Mouse (Mus musculus): Measurements from ENCODE around the gene Col9a1. TPM values are rescaled to one million over a fixed set of nuclear protein-coding genes. Genes with fewer than 3 reads are reported as not detected.
A peak's percentile ranks its signal among the peaks of the same experiment; 100 is the strongest.

Gene Col9a1
- polyA plus RNA-seq, 1 experiment from 2014 or later = 1.8 TPM

DNA sequence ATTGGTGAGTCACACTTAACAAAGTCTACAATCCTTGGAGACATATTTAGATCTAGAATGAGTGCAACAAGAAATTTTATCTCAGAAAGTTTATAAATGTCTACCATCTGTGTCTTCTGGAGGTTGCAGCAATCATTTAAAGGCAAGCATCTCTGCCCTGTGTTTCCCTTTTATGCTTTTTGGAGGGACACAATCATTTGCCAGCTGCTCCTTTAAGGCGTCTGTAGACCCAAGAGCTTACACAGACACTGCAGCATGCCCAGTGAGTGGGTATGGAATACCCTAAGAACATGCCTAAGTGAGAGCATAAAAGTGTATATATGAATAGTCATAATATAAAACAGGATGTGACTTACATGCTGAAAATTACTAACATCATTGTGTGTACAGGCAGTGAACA, 52.1 kb downstream of the Col9a1 start:
- H3K4me3 ChIP-seq (ENCODE audit: low read length) = no peak overlapping the region
- WGBS = 84% methylated on average over 1 of the region's 1 CpGs
- H3K36me3 ChIP-seq (ENCODE audit: control insufficient read depth, insufficient read depth, low read length) = no peaks in the 10 kb centered on the region
- 0 out of 2 replicates have a peak, but pooled peaks cover 2% of the 10 kb centered on the region for H3K4me1 ChIP-seq (ENCODE audit: control insufficient read depth, insufficient read depth, low read depth, low read length)
- H3K9me3 ChIP-seq (ENCODE audit: control insufficient read depth, low read length) = no peaks in the 10 kb centered on the region
- no peaks in the 10 kb centered on the region for H3K27me3 ChIP-seq (replicated peaks; ENCODE audit: control insufficient read depth, insufficient read depth, low read length)
- H3K9ac ChIP-seq (ENCODE audit: low read depth, low read length) = no peak overlapping the region
- no peak for ATAC-seq
- H3K4me2 ChIP-seq (ENCODE audit: low read length) = no peak overlapping the region
- H3K27ac ChIP-seq (ENCODE audit: low read depth, low read length) = no peak overlapping the region

DNA sequence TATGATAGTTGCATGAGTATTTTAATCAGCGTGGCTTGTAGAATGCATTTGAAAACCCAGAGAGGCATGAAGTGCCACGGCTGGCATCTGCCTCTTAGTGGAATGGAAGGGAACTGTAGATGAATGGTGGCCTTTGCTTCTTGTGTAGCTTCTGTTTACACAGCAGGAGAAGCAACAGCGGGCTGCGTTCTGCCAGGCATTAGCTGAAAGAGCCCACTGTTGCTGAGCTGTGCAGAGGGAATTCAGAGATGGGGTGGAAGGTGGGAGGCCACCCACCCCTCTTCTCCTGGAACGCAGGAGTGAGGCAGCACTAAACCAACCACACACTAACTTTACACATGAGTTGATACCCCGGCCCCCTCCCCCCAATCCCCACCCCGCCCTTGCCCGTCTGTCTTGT, 53.0 kb downstream of the Col9a1 start:
- H3K27ac ChIP-seq (ENCODE audit: low read depth, low read length) = peak overlapping the region; percentile 61

DNA sequence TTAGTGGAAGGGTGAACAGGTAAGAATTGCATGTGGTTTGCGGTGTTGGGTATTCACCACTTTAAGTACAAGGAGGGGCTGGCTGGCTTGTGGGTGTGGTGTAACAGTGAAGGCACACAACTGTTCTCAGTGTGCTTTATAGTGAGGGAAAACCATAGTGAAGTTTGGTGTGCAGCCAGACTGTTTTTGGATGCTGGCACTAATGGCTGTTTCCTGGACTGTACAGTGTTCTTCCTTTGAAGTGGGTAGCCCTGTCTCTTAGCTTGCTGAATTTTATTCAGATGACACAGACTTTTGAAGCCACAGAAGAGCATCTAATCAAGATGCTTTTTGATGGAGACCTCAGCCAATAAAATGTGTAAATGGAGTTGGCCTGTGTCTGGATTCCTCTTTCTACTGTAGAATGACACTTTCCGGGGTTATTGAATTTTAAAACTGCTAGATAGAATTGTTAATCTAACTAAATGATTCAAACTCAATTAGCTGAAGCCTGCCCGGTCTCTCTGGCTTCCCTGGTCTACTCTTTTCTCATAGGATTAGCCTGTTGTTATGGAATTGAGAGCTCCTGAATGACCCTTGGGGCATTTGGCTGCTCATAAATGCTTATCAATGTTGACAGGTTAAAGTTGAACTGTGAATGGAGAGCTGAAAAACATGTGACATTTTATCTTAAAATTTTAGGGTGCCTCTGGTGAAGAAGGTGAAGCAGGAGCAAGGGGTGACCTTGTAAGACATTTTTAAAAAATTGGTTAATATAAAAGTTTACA, 54.3 kb downstream of the Col9a1 start:
- H3K27ac ChIP-seq (ENCODE audit: low read depth, low read length) = no peak overlapping the region
- no peak overlapping the region for H3K9ac ChIP-seq (ENCODE audit: low read depth, low read length)
- 0 out of 2 replicates have a peak, but pooled peaks cover 2% of the 10 kb centered on the region for H3K4me1 ChIP-seq (ENCODE audit: control insufficient read depth, insufficient read depth, low read depth, low read length)
- H3K9me3 ChIP-seq (ENCODE audit: control insufficient read depth, low read length) = no peaks in the 10 kb centered on the region
- peak; percentile 37 for ATAC-seq
- H3K27me3 ChIP-seq (replicated peaks; ENCODE audit: control insufficient read depth, insufficient read depth, low read length) = no peaks in the 10 kb centered on the region
- no peak overlapping the region for H3K4me3 ChIP-seq (ENCODE audit: low read length)
- WGBS = 64% methylated on average over 3 of the region's 3 CpGs
- no peak overlapping the region for H3K4me2 ChIP-seq (ENCODE audit: low read length)
- no peaks in the 10 kb centered on the region for H3K36me3 ChIP-seq (ENCODE audit: control insufficient read depth, insufficient read depth, low read length)

More for the DNA sequence above, 53.0 kb downstream of the Col9a1 start:
- no peak overlapping the region for H3K4me3 ChIP-seq (ENCODE audit: low read length)
- no peak overlapping the region for H3K9ac ChIP-seq (ENCODE audit: low read depth, low read length)
- ATAC-seq = peak; percentile 81
- no peaks in the 10 kb centered on the region for H3K9me3 ChIP-seq (ENCODE audit: control insufficient read depth, low read length)
- no peaks in the 10 kb centered on the region for H3K27me3 ChIP-seq (replicated peaks; ENCODE audit: control insufficient read depth, insufficient read depth, low read length)
- no peak overlapping the region for H3K4me2 ChIP-seq (ENCODE audit: low read length)
- no peaks in the 10 kb centered on the region for H3K36me3 ChIP-seq (ENCODE audit: control insufficient read depth, insufficient read depth, low read length)
- H3K4me1 ChIP-seq (ENCODE audit: control insufficient read depth, insufficient read depth, low read depth, low read length) = 0 out of 2 replicates have a peak, but pooled peaks cover 2% of the 10 kb centered on the region
- 26% methylated on average over 8 of the region's 8 CpGs for WGBS

- no peaks in the 10 kb centered on the region for H3K27me3 ChIP-seq (replicated peaks; ENCODE audit: control insufficient read depth, insufficient read depth, low read length)
- WGBS = 81% methylated on average over 1 of the region's 1 CpGs
Measured at GRCm38 (mm10) chr1:24236330-24236729, 58.9 kb downstream of the Col9a1 start.

GRCm38 (mm10) chr1:24240039-24240691, 62.8 kb downstream of the Col9a1 start:
- H3K27me3 ChIP-seq (replicated peaks; ENCODE audit: control insufficient read depth, insufficient read depth, low read length) = no peaks in the 10 kb centered on the region
- ATAC-seq = no peak
- no peak overlapping the region for H3K4me3 ChIP-seq (ENCODE audit: low read length)
- H3K4me1 ChIP-seq (ENCODE audit: control insufficient read depth, insufficient read depth, low read depth, low read length) = no peaks in the 10 kb centered on the region
- 28% methylated on average over 8 of the region's 8 CpGs for WGBS
- H3K9ac ChIP-seq (ENCODE audit: low read depth, low read length) = no peak overlapping the region
- H3K27ac ChIP-seq (ENCODE audit: low read depth, low read length) = no peak overlapping the region
- H3K36me3 ChIP-seq (ENCODE audit: control insufficient read depth, insufficient read depth, low read length) = no peaks in the 10 kb centered on the region
- H3K4me2 ChIP-seq (ENCODE audit: low read length) = no peak overlapping the region
- H3K9me3 ChIP-seq (ENCODE audit: control insufficient read depth, low read length) = no peaks in the 10 kb centered on the region

More at GRCm38 (mm10) chr1:24236330-24236729, 58.9 kb downstream of the Col9a1 start:
- H3K27ac ChIP-seq (ENCODE audit: low read depth, low read length) = no peak overlapping the region
- H3K4me3 ChIP-seq (ENCODE audit: low read length) = no peak overlapping the region
- no peak overlapping the region for H3K4me2 ChIP-seq (ENCODE audit: low read length)
- H3K9me3 ChIP-seq (ENCODE audit: control insufficient read depth, low read length) = no peaks in the 10 kb centered on the region
- H3K36me3 ChIP-seq (ENCODE audit: control insufficient read depth, insufficient read depth, low read length) = no peaks in the 10 kb centered on the region
- no peak overlapping the region for H3K9ac ChIP-seq (ENCODE audit: low read depth, low read length)
- no peak for ATAC-seq
- 0 out of 2 replicates have a peak, but pooled peaks cover 2% of the 10 kb centered on the region for H3K4me1 ChIP-seq (ENCODE audit: control insufficient read depth, insufficient read depth, low read depth, low read length)

- WGBS = 68% methylated on average over 10 of the region's 10 CpGs
- H3K27me3 ChIP-seq (replicated peaks; ENCODE audit: control insufficient read depth, insufficient read depth, low read length) = no peaks in the 10 kb centered on the region
- no peak overlapping the region for H3K4me2 ChIP-seq (ENCODE audit: low read length)
- no peak overlapping the region for H3K9ac ChIP-seq (ENCODE audit: low read depth, low read length)
- no peak overlapping the region for H3K4me3 ChIP-seq (ENCODE audit: low read length)
- H3K4me1 ChIP-seq (ENCODE audit: control insufficient read depth, insufficient read depth, low read depth, low read length) = peaks cover 6% of the 10 kb centered on the region
- no peak for ATAC-seq
- no peak overlapping the region for H3K27ac ChIP-seq (ENCODE audit: low read depth, low read length)
- no peaks in the 10 kb centered on the region for H3K9me3 ChIP-seq (ENCODE audit: control insufficient read depth, low read length)
- H3K36me3 ChIP-seq (ENCODE audit: control insufficient read depth, insufficient read depth, low read length) = no peaks in the 10 kb centered on the region
Measured at GRCm38 (mm10) chr1:24244931-24245330, 67.5 kb downstream of the Col9a1 start.

DNA sequence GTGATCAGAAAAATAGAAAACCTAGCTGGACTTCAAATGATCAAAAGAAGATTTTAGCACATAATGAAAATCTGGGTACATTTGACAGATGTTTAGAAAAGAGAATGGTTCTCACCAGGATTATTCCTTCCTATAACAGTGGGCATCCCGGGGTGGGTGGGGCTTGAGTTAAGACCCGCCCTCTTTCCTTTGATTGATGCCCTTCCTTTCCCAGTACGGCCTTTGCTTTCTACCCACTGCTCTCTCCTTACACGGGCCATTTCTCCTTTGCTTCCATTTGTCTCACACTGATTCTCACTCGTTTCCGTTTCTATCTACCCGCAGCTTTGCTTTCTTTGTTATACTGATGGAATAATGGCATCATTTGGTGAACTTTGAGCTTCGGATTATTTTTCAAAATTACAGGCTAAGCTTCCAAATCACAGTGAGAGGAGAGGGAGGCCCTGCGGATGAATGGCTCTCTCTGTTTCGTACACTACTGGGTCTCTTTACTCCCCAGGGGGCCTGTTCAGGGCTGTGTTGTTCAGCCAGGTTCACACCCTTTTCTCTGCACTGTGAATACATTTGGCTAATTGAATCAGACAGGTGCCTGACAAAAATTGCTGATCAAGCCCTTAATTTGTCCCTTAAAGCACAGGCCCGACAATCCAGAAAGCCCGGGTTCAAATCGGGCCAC, 68.4 kb downstream of the Col9a1 start:
- H3K27ac ChIP-seq (ENCODE audit: low read depth, low read length) = no peak overlapping the region
- H3K36me3 ChIP-seq (ENCODE audit: control insufficient read depth, insufficient read depth, low read length) = no peaks in the 10 kb centered on the region
- no peak overlapping the region for H3K4me3 ChIP-seq (ENCODE audit: low read length)
- H3K9me3 ChIP-seq (ENCODE audit: control insufficient read depth, low read length) = no peaks in the 10 kb centered on the region
- H3K27me3 ChIP-seq (replicated peaks; ENCODE audit: control insufficient read depth, insufficient read depth, low read length) = no peaks in the 10 kb centered on the region
- 50% methylated on average over 13 of the region's 13 CpGs for WGBS
- no peak overlapping the region for H3K9ac ChIP-seq (ENCODE audit: low read depth, low read length)
- ATAC-seq = peak; percentile 50; the same call in 1 of the 2 replicates
- peaks cover 6% of the 10 kb centered on the region for H3K4me1 ChIP-seq (ENCODE audit: control insufficient read depth, insufficient read depth, low read depth, low read length)
- H3K4me2 ChIP-seq (ENCODE audit: low read length) = no peak overlapping the region

DNA sequence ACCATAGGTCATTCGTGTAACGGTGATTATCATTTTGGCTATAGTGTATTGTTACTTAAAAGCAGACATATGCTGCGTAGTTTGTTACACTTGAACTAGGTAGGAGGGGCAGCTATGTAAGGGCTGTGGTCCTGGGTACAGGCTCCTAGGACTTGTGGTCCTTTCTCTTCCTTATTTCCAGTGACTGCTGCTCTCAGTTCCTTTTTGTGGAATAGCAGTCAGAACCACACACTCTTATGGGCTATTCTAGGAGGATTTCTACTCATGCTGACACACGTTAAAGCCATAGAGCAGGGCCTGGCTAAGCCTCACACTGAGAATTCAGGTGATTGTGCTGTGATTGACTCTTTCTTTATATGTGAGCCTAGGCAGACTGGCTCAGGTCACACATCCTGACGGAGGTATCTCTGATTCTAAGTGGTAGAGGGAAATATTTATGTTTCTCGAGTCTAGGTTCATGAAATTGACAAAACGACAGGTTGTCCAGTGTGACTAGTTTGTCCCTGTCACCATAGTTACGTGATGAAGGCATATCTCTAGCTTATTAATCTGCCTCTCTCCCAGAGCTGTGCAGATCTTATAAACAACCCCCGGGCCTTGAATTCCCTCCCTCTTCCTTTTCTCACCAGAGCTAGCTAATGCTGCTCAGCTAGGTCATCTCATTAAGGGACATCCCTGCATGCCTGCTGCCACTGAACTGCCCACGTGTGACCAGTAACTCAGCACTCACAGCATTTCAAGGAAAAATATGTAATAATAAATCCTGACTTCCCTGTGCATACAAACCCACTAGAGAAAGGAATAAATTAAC, 71.1 kb downstream of the Col9a1 start:
- Histone ChIP-seq H3K4me1 (ENCODE audit: control insufficient read depth, insufficient read depth, low read depth, low read length) (peaks cover 6% of the 10 kb centered on the region), H3K27me3 (replicated peaks; ENCODE audit: control insufficient read depth, insufficient read depth, low read length) (no peaks in the 10 kb centered on the region), H3K9me3 (ENCODE audit: control insufficient read depth, low read length) (no peaks in the 10 kb centered on the region), H3K9ac (ENCODE audit: low read depth, low read length) (peak overlapping the region; percentile 23; the same call in 1 of the 2 replicates), H3K27ac (ENCODE audit: low read depth, low read length) (no peak overlapping the region), H3K4me3 (ENCODE audit: low read length) (no peak overlapping the region), H3K4me2 (ENCODE audit: low read length) (no peak overlapping the region), H3K36me3 (ENCODE audit: control insufficient read depth, insufficient read depth, low read length) (no peaks in the 10 kb centered on the region)
- peak; percentile 79 for ATAC-seq
- 60% methylated on average over 10 of the region's 10 CpGs for WGBS

All from hindbrain, embryonic 16.5 days (tissue).